Mouse (Mus musculus) ovary, postnatal 10 days (tissue): ENCODE measurements around the gene Gm21693.
"Not testable (repeated sequence)": the region's sequence is repeated elsewhere in the genome, so short reads cannot be mapped to it uniquely, and the experiment has no call there.

ENCODE experiments used
- DNase-seq: peaks from one replicate; pipeline ENCODE4 v3.0.0; 2022; ENCODE audit warnings: low spot score

The Gm21693 gene

DNA sequence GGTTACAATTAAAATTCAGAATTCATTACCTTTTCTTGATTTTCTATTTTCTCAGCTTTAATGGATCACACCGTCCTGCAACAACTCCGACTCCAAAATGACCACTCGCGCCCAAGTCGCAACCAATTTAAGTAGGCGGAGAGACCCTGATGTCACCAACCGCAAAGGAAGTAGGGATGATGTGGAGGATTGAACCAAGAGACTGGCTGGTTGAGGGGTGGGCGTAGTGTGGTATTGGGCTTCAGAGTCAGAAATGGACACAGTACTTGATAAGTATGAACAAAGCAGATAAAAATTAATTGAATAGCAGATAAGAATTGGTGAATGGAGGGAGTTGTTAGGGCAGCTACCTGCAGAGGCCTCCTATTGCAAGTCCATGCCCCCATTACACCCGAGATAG is at the start of gene Gm21693:
Gene Gm21693 (minus strand): TSS at position 101 of the 400 bp plus-strand sequence.
- not testable (repeated sequence) for DNase-seq

DNA sequence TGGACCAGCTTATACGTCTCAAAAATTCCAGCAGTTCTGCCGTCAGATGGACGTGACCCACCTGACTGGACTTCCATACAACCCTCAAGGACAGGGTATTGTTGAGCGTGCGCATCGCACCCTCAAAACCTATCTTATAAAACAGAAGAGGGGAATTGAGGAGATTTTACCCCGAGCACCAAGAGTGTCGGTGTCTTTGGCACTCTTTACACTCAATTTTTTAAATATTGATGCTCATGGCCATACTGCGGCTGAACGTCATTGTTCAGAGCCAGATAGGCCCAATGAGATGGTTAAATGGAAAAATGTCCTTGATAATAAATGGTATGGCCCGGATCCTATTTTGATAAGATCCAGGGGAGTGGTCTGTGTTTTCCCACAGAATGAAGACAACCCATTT is 4.5 kb downstream of the Gm21693 start:
- DNase-seq = not testable (repeated sequence)

DNA sequence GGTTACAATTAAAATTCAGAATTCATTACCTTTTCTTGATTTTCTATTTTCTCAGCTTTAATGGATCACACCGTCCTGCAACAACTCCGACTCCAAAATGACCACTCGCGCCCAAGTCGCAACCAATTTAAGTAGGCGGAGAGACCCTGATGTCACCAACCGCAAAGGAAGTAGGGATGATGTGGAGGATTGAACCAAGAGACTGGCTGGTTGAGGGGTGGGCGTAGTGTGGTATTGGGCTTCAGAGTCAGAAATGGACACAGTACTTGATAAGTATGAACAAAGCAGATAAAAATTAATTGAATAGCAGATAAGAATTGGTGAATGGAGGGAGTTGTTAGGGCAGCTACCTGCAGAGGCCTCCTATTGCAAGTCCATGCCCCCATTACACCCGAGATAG is 38.8 kb downstream of the Gm21693 start, which contains the start of gene Gm21677:
Gene Gm21677 (minus strand): TSS at position 101 of the 400 bp plus-strand sequence.
- DNase-seq = not testable (repeated sequence)
